Mouse (Mus musculus) hindbrain, embryonic 10.5 days (tissue): Measurements from ENCODE around the gene Hoxd12. TPM values are rescaled to one million over a fixed set of nuclear protein-coding genes. Genes with fewer than 3 reads are reported as not detected.

Experiments
- microRNA counts: library from miRNA; unstranded; fragments of <30 nt; microRNA quantifications from one replicate; lab custom pipeline; 2017
- polyA plus RNA-seq: library from polyadenylated mRNA; unstranded; fragments of >200 nt; fragmentation: Nextera tagmentation; extraction: Ambion mirVana; gene quantifications from 2 replicates; pipeline ENCODE4 v1.2.1, GENCODE M21; 2016

Gene Hoxd12
- polyA plus RNA-seq, 1 experiment from 2014 or later: not detected

MicroRNAs encoded within 50 kb of the gene (microRNA counts, 519-probe panel; counts per million panel counts)
- microRNA mmu-miR-10b (lab: Ali Mortazavi, UCI): 2,824 counts per million, percentile 81 among the panel's probes with 10 or more counts

Other genes with a start within 250 kb of the Hoxd12 start
- 38.9 and 41.1 TPM in 2 replicates for gene Lnpk, start 95.6 kb upstream of the Hoxd12 start, polyA plus RNA-seq
- 0.19 and 0.47 TPM in 2 replicates for gene Evx2, start 15.5 kb upstream of the Hoxd12 start, polyA plus RNA-seq
- gene Hoxd13, start 6.7 kb upstream of the Hoxd12 start, polyA plus RNA-seq: not detected in 2 replicates
- not detected in 2 replicates for gene Hoxd11, start 4.5 kb downstream of the Hoxd12 start, polyA plus RNA-seq
- gene Hoxd10, start 16.9 kb downstream of the Hoxd12 start, polyA plus RNA-seq: not detected in 2 replicates
- not detected in 2 replicates for gene Hoxd9, start 22.7 kb downstream of the Hoxd12 start, polyA plus RNA-seq
- not detected in 2 replicates for gene Hoxd8, start 29.6 kb downstream of the Hoxd12 start, polyA plus RNA-seq
- gene Hoxd3, start 36.9 kb downstream of the Hoxd12 start, polyA plus RNA-seq: 15.5 and 55.9 TPM in 2 replicates
- gene Hoxd4, start 36.9 kb downstream of the Hoxd12 start, polyA plus RNA-seq: 0.14 and 2.6 TPM in 2 replicates
- gene Gm28230, start 51.7 kb downstream of the Hoxd12 start, polyA plus RNA-seq: not detected in 2 replicates
- gene Hoxd1, start 88.0 kb downstream of the Hoxd12 start, polyA plus RNA-seq: 0.14 and 0.60 TPM in 2 replicates
- gene Mtx2, start 150.8 kb downstream of the Hoxd12 start, polyA plus RNA-seq: 106 and 111 TPM in 2 replicates